In the genomic region with DNA sequence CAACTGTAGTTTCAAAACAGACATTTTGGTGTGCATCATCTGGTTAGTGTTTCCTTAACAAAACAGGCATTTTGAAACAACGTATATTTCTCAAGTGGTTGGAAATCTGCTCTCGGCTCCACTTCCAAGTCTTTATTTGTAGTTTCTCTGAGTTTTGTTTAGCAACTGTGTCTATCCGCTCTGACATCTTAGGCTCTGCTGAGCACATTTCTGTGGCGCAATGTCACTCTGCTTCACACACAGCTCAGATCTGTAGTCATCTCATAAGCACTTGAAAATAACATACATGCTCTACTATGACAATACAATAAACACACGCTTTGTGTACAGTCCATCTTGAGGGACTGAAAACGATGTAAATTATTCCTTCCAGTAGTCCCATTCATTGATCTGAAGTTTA, we compare ENCODE assay signal across 20 mouse cellular contexts.
"Had no signal": no experiment of that assay in that cellular context is flagged by ENCODE, and none has a peak within 500 bp of the region (broad histone marks: within the 10 kb centered on the region; RNA-seq: fewer than 3 reads in every experiment).

No protein-coding gene starts in this region.

- H3K27ac ChIP-seq: liver, embryonic 12.5 days; liver, embryonic 14.5 days; midbrain, embryonic 10.5 days; midbrain, embryonic 12.5 days; neural tube, embryonic 13.5 days; neural tube, embryonic 15.5 days had no signal

- H3K36me3 ChIP-seq: liver, embryonic 12.5 days; midbrain, embryonic 10.5 days; midbrain, embryonic 12.5 days; neural tube, embryonic 13.5 days; neural tube, embryonic 15.5 days had no signal

- DNase-seq: lung, adult 18-20 months; lung, postnatal 14 days; lung, postnatal 4 days; midbrain, embryonic 14.5 days; retina, postnatal 1 day; right cerebral cortex, adult 18-20 months; right cerebral cortex, postnatal 25 days; right cerebral cortex, postnatal 4 days; spleen, adult 18-20 months; thymus, adult 18-20 months; thymus, postnatal 14 days; thymus, postnatal 36 days had no signal

- H3K4me1 ChIP-seq: liver, embryonic 12.5 days; midbrain, embryonic 12.5 days; neural tube, embryonic 13.5 days; neural tube, embryonic 15.5 days had no signal

- H3K9me3 ChIP-seq: liver, embryonic 12.5 days; midbrain, embryonic 10.5 days; midbrain, embryonic 12.5 days; neural tube, embryonic 13.5 days; neural tube, embryonic 15.5 days had no signal

- H3K9ac ChIP-seq: liver, embryonic 12.5 days; liver, embryonic 14.5 days; midbrain, embryonic 12.5 days; neural tube, embryonic 13.5 days; neural tube, embryonic 15.5 days had no signal

- H3K27me3 ChIP-seq: liver, embryonic 12.5 days; neural tube, embryonic 13.5 days; neural tube, embryonic 15.5 days had no signal

- H3K4me3 ChIP-seq: liver, embryonic 12.5 days; midbrain, embryonic 10.5 days; midbrain, embryonic 12.5 days; myocyte; neural tube, embryonic 13.5 days; neural tube, embryonic 15.5 days had no signal

- ATAC-seq: liver, embryonic 12.5 days; midbrain, embryonic 16.5 days had no signal

- H3K4me2 ChIP-seq: liver, embryonic 12.5 days; midbrain, embryonic 12.5 days; neural tube, embryonic 13.5 days; neural tube, embryonic 15.5 days had no signal
